Mouse (Mus musculus): ENCODE data around the gene Ostn. TPM values are rescaled to one million over a fixed set of nuclear protein-coding genes. Genes with fewer than 3 reads are reported as not detected.
"Not testable (repeated sequence)": the region's sequence is repeated elsewhere in the genome, so short reads cannot be mapped to it uniquely, and the experiment has no call there.

Ostn gene
- polyA plus RNA-seq (2016; fragmentation: Nextera tagmentation; extraction: Ambion mirVana): 0.24 TPM in 1 of 2 replicates, not detected in the other

DNA sequence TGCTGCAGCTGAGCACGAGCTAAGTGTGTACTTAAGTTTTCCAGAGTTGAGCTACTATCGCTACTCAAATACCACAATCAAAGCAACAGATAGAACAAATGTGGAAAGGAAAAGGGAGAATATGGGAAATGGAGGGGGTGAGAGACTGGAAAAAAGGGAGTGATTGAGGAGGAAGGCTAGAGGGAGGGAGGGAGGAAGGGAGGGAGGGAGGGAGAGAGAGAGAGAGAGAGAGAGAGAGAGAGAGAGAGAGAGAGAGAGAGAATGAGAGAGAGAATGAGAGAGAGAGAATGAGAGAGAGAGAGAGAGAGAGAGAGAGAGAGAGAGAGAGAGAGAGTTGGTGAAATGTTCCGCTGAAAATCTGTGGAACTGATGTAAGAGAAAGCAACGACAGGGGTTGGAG lies at the start of gene Ostn:
Gene Ostn, plus strand, starts transcription at position 301 of the 400 bp plus-strand sequence.
- H3K4me3 ChIP-seq (replicated peaks); H3K27me3 ChIP-seq; H3K9me3 ChIP-seq; H3K27ac ChIP-seq; ATAC-seq (ENCODE audit: insufficient number of reproducible peaks, insufficient read depth, low FRiP score, low TSS enrichment, low read depth); H3K4me2 ChIP-seq; H3K9ac ChIP-seq (replicated peaks); H3K4me1 ChIP-seq (replicated peaks); H3K36me3 ChIP-seq: not testable (repeated sequence)
- WGBS: 68% methylated on average over 4 of the region's 4 CpGs

DNA sequence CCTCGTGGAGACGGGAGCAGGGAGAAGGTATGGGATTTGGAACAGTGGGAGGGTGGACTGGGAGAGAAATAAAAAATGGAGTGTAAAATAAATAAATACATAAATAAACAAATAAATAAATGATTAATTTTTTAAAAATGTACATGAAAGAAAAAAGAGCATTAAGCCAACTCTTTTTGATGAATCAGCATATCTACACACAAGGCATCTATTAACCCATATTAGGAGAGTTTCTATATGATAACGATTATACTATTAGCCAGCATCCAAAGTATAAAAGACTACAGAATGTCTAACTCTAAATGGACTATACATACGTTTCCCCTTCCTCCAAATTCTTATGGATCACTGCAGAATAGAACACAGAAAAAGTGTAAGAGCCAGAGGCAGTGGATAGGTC lies 38.5 kb upstream of the Ostn start:
- Histone ChIP-seq H3K9me3 (no peaks in the 10 kb centered on the region), H3K27ac (no peak overlapping the region), H3K4me1 (replicated peaks) (no peaks in the 10 kb centered on the region), H3K36me3 (no peaks in the 10 kb centered on the region), H3K27me3 (no peaks in the 10 kb centered on the region), H3K4me3 (replicated peaks) (no peak overlapping the region), H3K9ac (replicated peaks) (no peak overlapping the region), H3K4me2 (no peak overlapping the region)
- ATAC-seq (ENCODE audit: insufficient number of reproducible peaks, insufficient read depth, low FRiP score, low TSS enrichment, low read depth): no peak
- 78% methylated on average over 4 of the region's 4 CpGs for WGBS

- Histone ChIP-seq H3K27ac (no peak overlapping the region), H3K4me3 (replicated peaks) (no peak overlapping the region), H3K27me3 (no peaks in the 10 kb centered on the region), H3K4me1 (replicated peaks) (no peaks in the 10 kb centered on the region), H3K36me3 (no peaks in the 10 kb centered on the region), H3K9me3 (no peaks in the 10 kb centered on the region), H3K9ac (replicated peaks) (no peak overlapping the region), H3K4me2 (no peak overlapping the region)
- no peak for ATAC-seq (ENCODE audit: insufficient number of reproducible peaks, insufficient read depth, low FRiP score, low TSS enrichment, low read depth)
- WGBS: 88% methylated on average over 3 of the region's 3 CpGs
Observed at GRCm38 (mm10) chr16:27287410-27287809, 19.9 kb upstream of the Ostn start.

- Histone ChIP-seq H3K4me1 (replicated peaks) (no peaks in the 10 kb centered on the region), H3K4me2 (no peak overlapping the region), H3K9me3 (no peaks in the 10 kb centered on the region), H3K4me3 (replicated peaks) (no peak overlapping the region), H3K9ac (replicated peaks) (no peak overlapping the region), H3K36me3 (no peaks in the 10 kb centered on the region), H3K27ac (no peak overlapping the region), H3K27me3 (no peaks in the 10 kb centered on the region)
- ATAC-seq (ENCODE audit: insufficient number of reproducible peaks, insufficient read depth, low FRiP score, low TSS enrichment, low read depth): no peak
- 90% methylated on average over 3 of the region's 3 CpGs for WGBS
Observed at GRCm38 (mm10) chr16:27296508-27296907, 10.8 kb upstream of the Ostn start.

- H3K9me3 ChIP-seq: no peaks in the 10 kb centered on the region
- H3K27me3 ChIP-seq: no peaks in the 10 kb centered on the region
- no peak for ATAC-seq (ENCODE audit: insufficient number of reproducible peaks, insufficient read depth, low FRiP score, low TSS enrichment, low read depth)
- H3K27ac ChIP-seq: no peak overlapping the region
- 78% methylated on average over 2 of the region's 2 CpGs for WGBS
- H3K9ac ChIP-seq (replicated peaks): no peak overlapping the region
- H3K36me3 ChIP-seq: no peaks in the 10 kb centered on the region
- no peak overlapping the region for H3K4me2 ChIP-seq
- H3K4me3 ChIP-seq (replicated peaks): no peak overlapping the region
- no peaks in the 10 kb centered on the region for H3K4me1 ChIP-seq (replicated peaks)
Observed at GRCm38 (mm10) chr16:27296929-27297328, 10.4 kb upstream of the Ostn start.

- no peak for ATAC-seq (ENCODE audit: insufficient number of reproducible peaks, insufficient read depth, low FRiP score, low TSS enrichment, low read depth)
- Histone ChIP-seq H3K27ac (no peak overlapping the region), H3K4me3 (replicated peaks) (no peak overlapping the region), H3K4me1 (replicated peaks) (no peaks in the 10 kb centered on the region), H3K27me3 (no peaks in the 10 kb centered on the region), H3K9ac (replicated peaks) (no peak overlapping the region), H3K4me2 (no peak overlapping the region), H3K36me3 (no peaks in the 10 kb centered on the region), H3K9me3 (no peaks in the 10 kb centered on the region)
- 100% methylated on average over 1 of the region's 1 CpGs for WGBS
Observed at GRCm38 (mm10) chr16:27319099-27319498, 11.8 kb downstream of the Ostn start.

DNA sequence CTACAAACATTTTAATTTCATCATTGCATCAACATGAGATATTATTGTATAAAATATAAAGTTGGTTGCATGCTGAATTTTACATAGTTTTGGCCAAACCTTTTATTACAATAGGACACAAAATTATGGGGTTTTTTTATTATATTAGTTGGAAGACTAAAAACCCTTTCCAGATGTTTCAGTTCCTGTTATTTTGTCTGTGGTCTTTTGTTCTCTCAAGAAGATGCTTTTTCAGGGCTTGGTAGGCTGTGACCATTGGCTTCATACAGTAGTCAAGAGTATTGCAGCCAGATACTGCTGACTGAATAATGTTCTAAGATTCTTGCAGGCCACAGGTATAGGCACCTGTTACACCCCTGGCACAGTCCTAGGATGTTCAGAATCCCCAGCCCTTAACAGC lies 14.8 kb downstream of the Ostn start:
- H3K4me1 ChIP-seq (replicated peaks): no peaks in the 10 kb centered on the region
- no peaks in the 10 kb centered on the region for H3K27me3 ChIP-seq
- no peak for ATAC-seq (ENCODE audit: insufficient number of reproducible peaks, insufficient read depth, low FRiP score, low TSS enrichment, low read depth)
- H3K27ac ChIP-seq: no peak overlapping the region
- H3K9ac ChIP-seq (replicated peaks): no peak overlapping the region
- H3K9me3 ChIP-seq: no peaks in the 10 kb centered on the region
- H3K4me2 ChIP-seq: no peak overlapping the region
- H3K36me3 ChIP-seq: no peaks in the 10 kb centered on the region
- no peak overlapping the region for H3K4me3 ChIP-seq (replicated peaks)

- Histone ChIP-seq H3K9ac (replicated peaks) (no peak overlapping the region), H3K9me3 (no peaks in the 10 kb centered on the region), H3K4me1 (replicated peaks) (no peaks in the 10 kb centered on the region), H3K4me3 (replicated peaks) (no peak overlapping the region), H3K36me3 (no peaks in the 10 kb centered on the region), H3K27ac (no peak overlapping the region), H3K4me2 (no peak overlapping the region), H3K27me3 (no peaks in the 10 kb centered on the region)
- ATAC-seq (ENCODE audit: insufficient number of reproducible peaks, insufficient read depth, low FRiP score, low TSS enrichment, low read depth): no peak
- 94% methylated on average over 2 of the region's 2 CpGs for WGBS
Observed at GRCm38 (mm10) chr16:27326463-27326862, 19.2 kb downstream of the Ostn start.

DNA sequence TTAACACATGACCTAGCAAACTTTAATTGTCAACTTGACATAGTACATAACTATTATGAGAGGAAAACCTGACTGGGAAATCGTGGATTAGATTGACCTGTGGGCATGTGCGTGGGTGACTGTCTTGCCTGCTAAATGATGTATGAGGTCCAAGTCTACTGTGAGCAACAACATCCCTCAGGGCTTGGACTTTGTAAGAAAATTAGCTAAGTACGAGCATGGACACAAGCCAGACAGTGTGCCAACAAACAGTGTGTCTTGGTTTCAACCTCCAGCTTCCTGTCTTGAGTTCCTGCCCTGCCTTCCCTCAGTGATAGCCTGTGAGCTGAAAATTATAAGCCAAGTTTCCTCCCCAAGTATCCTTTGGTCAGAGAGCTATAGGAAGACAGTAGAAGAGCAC lies 40.2 kb downstream of the Ostn start:
- no peak overlapping the region for H3K27ac ChIP-seq
- no peak overlapping the region for H3K4me3 ChIP-seq (replicated peaks)
- no peaks in the 10 kb centered on the region for H3K4me1 ChIP-seq (replicated peaks)
- H3K9ac ChIP-seq (replicated peaks): no peak overlapping the region
- no peak overlapping the region for H3K4me2 ChIP-seq
- H3K9me3 ChIP-seq: no peaks in the 10 kb centered on the region
- no peaks in the 10 kb centered on the region for H3K27me3 ChIP-seq
- H3K36me3 ChIP-seq: no peaks in the 10 kb centered on the region
- no peak for ATAC-seq (ENCODE audit: insufficient number of reproducible peaks, insufficient read depth, low FRiP score, low TSS enrichment, low read depth)
- 70% methylated on average over 3 of the region's 3 CpGs for WGBS

- H3K4me2 ChIP-seq: no peak overlapping the region
- no peaks in the 10 kb centered on the region for H3K4me1 ChIP-seq (replicated peaks)
- H3K9ac ChIP-seq (replicated peaks): no peak overlapping the region
- H3K4me3 ChIP-seq (replicated peaks): no peak overlapping the region
- H3K27ac ChIP-seq: no peak overlapping the region
- 80% methylated on average over 1 of the region's 1 CpGs for WGBS
- H3K27me3 ChIP-seq: no peaks in the 10 kb centered on the region
- no peaks in the 10 kb centered on the region for H3K36me3 ChIP-seq
- ATAC-seq (ENCODE audit: insufficient number of reproducible peaks, insufficient read depth, low FRiP score, low TSS enrichment, low read depth): no peak
- no peaks in the 10 kb centered on the region for H3K9me3 ChIP-seq
Observed at GRCm38 (mm10) chr16:27348359-27348758, 41.1 kb downstream of the Ostn start.

DNA sequence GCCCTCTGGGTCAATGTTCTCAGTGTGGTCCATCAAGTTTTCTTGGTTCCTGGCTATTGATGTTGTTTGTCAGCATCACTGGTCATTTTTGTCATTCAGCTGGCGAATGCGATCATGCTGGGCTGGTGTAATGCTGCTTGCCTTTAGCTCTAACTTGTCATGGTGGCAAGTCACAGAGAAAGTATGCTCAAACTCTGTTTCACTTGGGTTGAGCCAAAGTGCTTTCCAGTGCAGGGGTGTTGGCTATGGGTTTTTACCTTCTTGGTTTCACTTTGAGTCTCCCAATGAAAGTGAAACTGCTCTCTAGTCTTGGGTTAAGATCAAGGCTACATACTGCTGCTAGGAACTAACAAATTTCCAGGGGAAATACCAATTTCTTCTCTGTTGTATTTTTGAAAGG lies 41.9 kb downstream of the Ostn start:
- ATAC-seq (ENCODE audit: insufficient number of reproducible peaks, insufficient read depth, low FRiP score, low TSS enrichment, low read depth): no peak
- no peak overlapping the region for H3K9ac ChIP-seq (replicated peaks)
- H3K4me3 ChIP-seq (replicated peaks): no peak overlapping the region
- H3K27ac ChIP-seq: no peak overlapping the region
- 85% methylated on average over 2 of the region's 2 CpGs for WGBS
- H3K9me3 ChIP-seq: no peaks in the 10 kb centered on the region
- no peaks in the 10 kb centered on the region for H3K36me3 ChIP-seq
- H3K27me3 ChIP-seq: no peaks in the 10 kb centered on the region
- no peaks in the 10 kb centered on the region for H3K4me1 ChIP-seq (replicated peaks)
- H3K4me2 ChIP-seq: no peak overlapping the region

DNA sequence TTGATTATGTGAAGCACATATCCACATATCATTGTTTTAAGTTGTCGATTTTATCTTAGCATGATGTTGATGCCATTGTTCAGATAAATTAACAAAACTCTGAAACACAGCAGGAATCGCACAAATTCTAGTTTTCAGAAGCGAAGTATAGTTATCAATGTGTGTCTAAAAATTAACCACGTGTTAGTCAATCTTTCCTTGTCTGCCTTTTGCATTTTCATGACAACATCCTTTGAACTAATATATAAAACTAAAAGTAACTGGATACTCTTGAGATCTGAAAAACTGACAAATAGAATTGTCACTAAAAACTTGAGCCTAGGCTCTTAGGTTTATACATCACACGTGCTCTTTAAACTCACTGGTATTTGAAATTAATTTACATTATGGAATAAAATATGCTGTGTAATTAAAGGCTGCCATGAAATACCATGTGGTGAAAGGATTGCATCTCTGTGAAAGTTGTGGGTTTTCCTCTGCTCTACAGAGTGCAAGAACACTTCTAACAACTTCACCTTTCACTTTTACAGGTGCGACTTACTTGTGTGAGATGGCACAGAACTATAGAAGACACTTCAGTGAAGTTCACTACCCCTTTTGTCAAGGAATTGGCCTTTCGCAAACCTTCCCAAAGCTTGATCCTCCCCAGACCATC lies 42.7 kb downstream of the Ostn start:
- no peak overlapping the region for H3K9ac ChIP-seq (replicated peaks)
- 86% methylated on average over 7 of the region's 7 CpGs for WGBS
- ATAC-seq (ENCODE audit: insufficient number of reproducible peaks, insufficient read depth, low FRiP score, low TSS enrichment, low read depth): no peak

More for the DNA sequence above, 42.7 kb downstream of the Ostn start:
- no peaks in the 10 kb centered on the region for H3K4me1 ChIP-seq (replicated peaks)
- no peaks in the 10 kb centered on the region for H3K27me3 ChIP-seq
- no peaks in the 10 kb centered on the region for H3K36me3 ChIP-seq
- no peak overlapping the region for H3K4me3 ChIP-seq (replicated peaks)
- no peak overlapping the region for H3K27ac ChIP-seq
- H3K9me3 ChIP-seq: no peaks in the 10 kb centered on the region
- no peak overlapping the region for H3K4me2 ChIP-seq
